Mouse (Mus musculus): ENCODE results near the gene Trpc2.

GRCm38 (mm10) chr7:102084041-102084696 lies 1.3 kb downstream of the Trpc2 start:
- TF ChIP-seq POLR2A (IDR thresholded peaks at IDR 0.05; ENCODE audit: borderline replicate concordance, control insufficient read depth, low read depth, low read length), result no peak
- no peak for TF ChIP-seq CTCF (IDR thresholded peaks at IDR 0.05; ENCODE audit: control insufficient read depth, insufficient read depth, low read length)

All from bone marrow, adult 2 months (tissue).